Mouse (Mus musculus) heart, adult 2 months (tissue): ENCODE measurements around the gene Gm20547.

ENCODE experiments used
- CTCF ChIP-seq: fragments of 200-600 bp; IDR thresholded peaks from 2 replicates; pipeline ENCODE4 v1.8.1; 2022; ENCODE audit warnings: antibody characterized with exemption, mild to moderate bottlenecking, moderate library complexity
- POLR2A ChIP-seq: fragments of 200-500 bp; IDR thresholded peaks from 2 replicates; pipeline ENCODE4 v1.6.1; 2011; ENCODE audit warnings: mild to moderate bottlenecking, low read depth, low read length, control low read depth; ENCODE audit not compliant: insufficient read depth

- TF ChIP-seq CTCF: no peak
- no peak for TF ChIP-seq POLR2A
These were observed 32.3 kb upstream of the Gm20547 start, which contains the start of gene Slc44a4 for GRCm38 (mm10) chr17:34913930-34914665.
